Mouse (Mus musculus) urinary bladder, postnatal 25 days (tissue): ENCODE measurements around the gene Slc9a3r2.

Experiments
- DNase-seq: peaks from one replicate; pipeline ENCODE4 v3.0.0; 2022; ENCODE audit warnings: low spot score

The Slc9a3r2 gene

DNA sequence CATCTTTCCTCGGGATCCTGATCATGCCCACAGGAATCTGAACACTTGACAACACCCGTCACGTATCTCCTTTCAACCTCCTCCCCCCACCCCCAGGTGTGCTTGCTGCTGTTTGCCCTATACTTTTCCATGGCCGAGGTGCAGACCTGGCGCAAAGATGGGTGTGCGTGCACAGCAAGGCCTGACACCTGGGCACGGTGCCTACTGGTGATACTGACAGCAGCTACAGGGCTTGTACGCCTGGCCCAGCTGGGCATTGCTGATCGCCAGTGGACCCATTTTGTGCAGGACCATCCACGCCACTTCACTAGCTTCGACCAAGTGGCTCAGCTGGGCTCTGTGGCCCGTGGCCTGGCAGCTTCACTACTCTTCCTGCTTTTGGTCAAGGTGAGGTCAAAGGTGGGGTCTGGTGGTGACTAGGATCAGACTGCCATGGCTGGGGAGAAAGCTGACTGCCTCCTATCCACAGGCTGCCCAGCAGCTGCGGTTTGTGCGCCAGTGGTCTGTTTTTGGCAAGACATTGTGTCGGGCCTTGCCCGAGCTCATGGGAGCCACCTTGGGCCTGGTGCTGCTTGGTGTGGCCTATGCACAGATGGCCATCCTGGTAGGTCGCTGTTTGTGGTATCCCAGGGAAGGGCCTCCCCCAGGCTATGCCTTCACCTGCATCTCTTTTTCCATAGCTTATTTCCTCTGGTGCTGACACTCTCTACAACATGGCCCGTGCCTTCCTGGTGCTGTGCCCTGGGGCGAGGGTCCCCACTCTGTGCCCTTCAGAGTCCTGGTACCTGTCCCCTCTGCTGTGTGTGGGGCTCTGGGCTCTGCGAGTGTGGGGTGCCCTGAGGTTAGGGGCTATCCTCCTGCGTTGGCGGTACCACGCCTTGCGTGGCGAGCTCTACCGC lies 55.9 kb downstream of the Slc9a3r2 start:
- DNase-seq: no peak

DNA sequence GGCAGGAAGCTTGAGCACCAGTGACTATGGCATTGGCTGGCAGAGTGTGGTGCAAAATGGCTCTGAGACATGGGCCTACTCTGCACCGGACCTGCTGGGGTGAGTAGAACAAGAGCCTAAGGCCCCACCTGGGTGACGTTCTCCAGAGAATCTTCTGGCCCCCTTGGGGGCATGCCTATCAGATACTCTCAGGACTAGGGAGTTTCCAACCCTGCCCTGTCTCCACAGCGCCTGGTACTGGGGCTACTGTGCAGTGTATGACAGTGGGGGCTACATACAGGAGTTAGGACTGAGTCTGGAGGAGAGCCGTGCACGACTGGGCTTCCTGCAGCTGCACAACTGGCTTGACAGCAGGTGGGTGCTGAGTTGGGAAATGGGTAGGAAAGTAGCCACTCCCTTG lies 56.9 kb downstream of the Slc9a3r2 start:
- DNase-seq: no peak

DNA sequence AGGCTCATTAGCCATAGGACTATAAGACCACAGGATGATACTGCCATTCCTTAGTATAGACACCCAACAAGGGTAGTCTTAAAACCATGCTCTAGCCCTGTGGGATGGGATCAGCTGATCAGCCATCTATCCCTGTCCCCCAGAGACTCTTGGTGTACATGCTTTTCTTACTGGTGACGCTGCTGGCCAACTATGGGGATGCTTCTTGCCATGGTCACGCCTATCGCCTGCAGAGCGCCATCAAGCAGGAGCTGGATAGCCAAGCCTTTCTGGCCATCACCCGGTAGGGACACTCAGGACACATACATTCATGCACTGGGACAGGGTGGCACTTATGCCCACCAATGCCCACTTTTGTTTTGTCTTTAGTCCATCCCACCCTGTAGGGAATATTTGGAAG lies 58.4 kb downstream of the Slc9a3r2 start:
- DNase-seq: no peak

DNA sequence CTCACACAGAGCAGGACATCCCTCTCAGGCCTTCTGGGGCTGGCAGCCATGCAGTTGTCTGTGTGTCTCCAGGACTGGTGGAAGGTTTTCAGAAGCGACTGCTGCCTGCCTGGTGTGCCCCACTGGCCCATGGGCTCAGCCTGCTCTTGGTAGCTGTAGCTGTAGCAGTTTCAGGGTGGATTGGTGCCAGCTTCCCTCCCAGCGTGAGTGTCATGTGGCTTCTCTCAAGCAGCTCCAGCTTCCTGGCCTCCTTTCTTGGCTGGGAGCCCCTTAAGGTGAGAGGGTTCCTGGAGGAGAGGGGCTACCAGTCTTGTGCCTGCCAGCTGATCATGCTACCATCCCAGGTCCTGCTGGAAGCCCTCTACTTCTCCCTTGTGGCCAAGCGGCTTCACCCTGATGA lies 59.2 kb downstream of the Slc9a3r2 start:
- DNase-seq: no peak
